Mouse (Mus musculus) frontal cortex, adult (tissue): Measurements from ENCODE around the gene Teddm1a.

Source experiments
- ATAC-seq: cut with Nextera tagmentation; 2 replicates; pipeline ENCODE4 v1.9.2; 2017; ENCODE audit warnings: mild to moderate bottlenecking, moderate library complexity, mixed read lengths; ENCODE audit not compliant: low TSS enrichment

Teddm1a gene

GRCm38 (mm10) chr1:153904236-153904635 is 12.7 kb downstream of the Teddm1a start:
- no peak for ATAC-seq

- ATAC-seq = no peak
Measured at GRCm38 (mm10) chr1:153905884-153906283, 14.3 kb downstream of the Teddm1a start.

- ATAC-seq = no peak
Measured at GRCm38 (mm10) chr1:153908208-153908607, 16.7 kb downstream of the Teddm1a start.

GRCm38 (mm10) chr1:153908741-153909140 is 17.2 kb downstream of the Teddm1a start:
- ATAC-seq = no peak

- ATAC-seq = no peak
Measured at GRCm38 (mm10) chr1:153909213-153909962, 17.8 kb downstream of the Teddm1a start.

GRCm38 (mm10) chr1:153909963-153910291 is 18.4 kb downstream of the Teddm1a start:
- no peak for ATAC-seq

- peak; percentile 35; the same call in 1 of the 2 replicates for ATAC-seq
Measured at GRCm38 (mm10) chr1:153910423-153910822, 18.9 kb downstream of the Teddm1a start.

- no peak for ATAC-seq
Measured at GRCm38 (mm10) chr1:153911276-153911795, 19.8 kb downstream of the Teddm1a start.

- ATAC-seq = no peak
Measured at GRCm38 (mm10) chr1:153913869-153914268, 22.3 kb downstream of the Teddm1a start.

- peak; percentile 64 for ATAC-seq
Measured at GRCm38 (mm10) chr1:153918521-153919206, 27.1 kb downstream of the Teddm1a start.

- no peak for ATAC-seq
Measured at GRCm38 (mm10) chr1:153921642-153922041, 30.1 kb downstream of the Teddm1a start.

- ATAC-seq = no peak
Measured at GRCm38 (mm10) chr1:153922571-153923021, 31.1 kb downstream of the Teddm1a start.

GRCm38 (mm10) chr1:153924395-153925385 is 33.1 kb downstream of the Teddm1a start:
- no peak for ATAC-seq

GRCm38 (mm10) chr1:153930431-153930830 is 38.9 kb downstream of the Teddm1a start:
- ATAC-seq = no peak

- no peak for ATAC-seq
Measured at GRCm38 (mm10) chr1:153933772-153934171, 42.2 kb downstream of the Teddm1a start.

GRCm38 (mm10) chr1:153935844-153936380 is 44.4 kb downstream of the Teddm1a start:
- ATAC-seq = no peak; the same call in 1 of the 2 replicates

- ATAC-seq = no peak
Measured at GRCm38 (mm10) chr1:153937025-153937424, 45.5 kb downstream of the Teddm1a start.

GRCm38 (mm10) chr1:153940986-153941385 is 49.4 kb downstream of the Teddm1a start:
- peak; percentile 99 for ATAC-seq
